Comparison of ENCODE assay signal across 8 mouse cellular contexts in genomic region chr11:95010141-95010739, GRCm38 (mm10). TPM values are rescaled to one million over a fixed set of nuclear protein-coding genes. Genes with fewer than 3 reads are reported as not detected.
A peak's percentile ranks its signal among the peaks of the same experiment; 100 is the strongest.
DNase-seq lines count a peak whose midpoint lies in the region; ATAC-seq and TF ChIP-seq lines count a peak whose summit lies in the region.

No protein-coding gene starts in this region.

- no peak overlapping the region for H3K27ac ChIP-seq in embryonic fibroblast, embryonic 13.5 days (ENCODE audit: insufficient read depth, low read length)
- H3K27ac ChIP-seq in limb, embryonic 10.5 days = peak overlapping the region; percentile 96
- peak overlapping the region; percentile 92 for H3K27ac ChIP-seq in neural tube, embryonic 11.5 days (ENCODE audit: low read depth, low read length)

- no peak for ATAC-seq in megakaryocyte, adult 5-6 weeks (ENCODE audit: poor library complexity, severe bottlenecking)
- no peak for ATAC-seq in neural tube, embryonic 11.5 days (ENCODE audit: insufficient read depth, low FRiP score, low TSS enrichment)

- no peaks in the 10 kb centered on the region for H3K27me3 ChIP-seq in megakaryocyte, embryonic 14.5 days (replicated peaks)
- no peaks in the 10 kb centered on the region for H3K27me3 ChIP-seq in limb, embryonic 10.5 days (ENCODE audit: low read depth, poor library complexity, severe bottlenecking)
- no peaks in the 10 kb centered on the region for H3K27me3 ChIP-seq in neural tube, embryonic 11.5 days (ENCODE audit: control insufficient read depth, insufficient read depth, low read length)

- H3K9me3 ChIP-seq in megakaryocyte, embryonic 14.5 days = no peaks in the 10 kb centered on the region
- no peaks in the 10 kb centered on the region for H3K9me3 ChIP-seq in limb, embryonic 10.5 days (replicated peaks)
- no peaks in the 10 kb centered on the region for H3K9me3 ChIP-seq in neural tube, embryonic 11.5 days (ENCODE audit: control insufficient read depth, low read length)

- peaks cover 57% of the 10 kb centered on the region for H3K36me3 ChIP-seq in megakaryocyte, embryonic 14.5 days (replicated peaks; ENCODE audit: low read length)
- peaks cover 39% of the 10 kb centered on the region for H3K36me3 ChIP-seq in limb, embryonic 10.5 days
- peaks cover 3% of the 10 kb centered on the region for H3K36me3 ChIP-seq in neural tube, embryonic 11.5 days (ENCODE audit: control insufficient read depth, insufficient read depth, low read length)

- under 1% methylated on average over 40 of the region's 40 CpGs for WGBS in limb, embryonic 10.5 days
- WGBS in neural tube, embryonic 11.5 days = 1% methylated on average over 30 of the region's 40 CpGs

- DNase-seq in adrenal gland, postnatal 10 days = peak; percentile 45
- no peak for DNase-seq in adrenal gland, adult 2 months
- peak; percentile 74 for DNase-seq in limb, embryonic 10.5 days (ENCODE audit: low spot score)
- DNase-seq in neural tube, embryonic 11.5 days (ENCODE audit: low spot score) = peak; percentile 52
- no peak for DNase-seq in c-Kit-positive CD71-positive TER-119-positive erythroid progenitor cells, embryonic 14.5 days (ENCODE audit: low spot score)

- peaks cover 81% of the 10 kb centered on the region for H3K4me1 ChIP-seq in megakaryocyte, embryonic 14.5 days
- peaks cover 4% of the 10 kb centered on the region; the same call in 1 of the 2 replicates for H3K4me1 ChIP-seq in embryonic fibroblast, embryonic 13.5 days (ENCODE audit: control insufficient read depth, insufficient read depth, low read length)
- H3K4me1 ChIP-seq in limb, embryonic 10.5 days = peaks cover 69% of the 10 kb centered on the region
- peaks cover 28% of the 10 kb centered on the region for H3K4me1 ChIP-seq in neural tube, embryonic 11.5 days (ENCODE audit: control insufficient read depth, insufficient read depth, low read length)

- peak overlapping the region; percentile 84 for H3K9ac ChIP-seq in neural tube, embryonic 11.5 days (ENCODE audit: low read length)

- H3K4me2 ChIP-seq in neural tube, embryonic 11.5 days (ENCODE audit: low read depth) = peak overlapping the region; percentile 58

- peak; percentile 33; the same call in 1 of the 2 replicates for TF ChIP-seq POLR2A in embryonic fibroblast, embryonic 13.5 days (IDR thresholded peaks at IDR 0.05; ENCODE audit: low read depth, low read length)

- TF ChIP-seq CTCF in embryonic fibroblast, embryonic 13.5 days (IDR thresholded peaks at IDR 0.05; ENCODE audit: borderline replicate concordance, insufficient read depth, low read length) = no peak

- peak overlapping the region; percentile 99 for H3K4me3 ChIP-seq in megakaryocyte, embryonic 14.5 days (replicated peaks)
- peak overlapping the region; percentile 32 for H3K4me3 ChIP-seq in embryonic fibroblast, embryonic 13.5 days (ENCODE audit: insufficient read depth, low read length)
- peak overlapping the region; percentile 81 for H3K4me3 ChIP-seq in limb, embryonic 10.5 days
- H3K4me3 ChIP-seq in neural tube, embryonic 11.5 days (ENCODE audit: low read depth, low read length) = peak overlapping the region; percentile 59

RNA-seq across cellular contexts. Expression of gene Samd14, which starts 0.6 kb away (rescaled TPM):
- total RNA-seq in adrenal gland, postnatal 10 days (2021) = 10 to 100 TPM in 1 of 2 experiments, 1 to 10 TPM in 1; 7.3 to 11.0 TPM
- total RNA-seq in adrenal gland, adult 2 months (2021) = 1 to 10 TPM; 2.5 to 4.5 TPM
- polyA plus RNA-seq in adrenal gland, adult 2 months (2012; rRNA removed) = 12.9 and 13.5 TPM in 2 replicates
- 775 and 2,394 TPM in 2 replicates for polyA plus RNA-seq in megakaryocyte, embryonic 14.5 days (2012; ENCODE audit: insufficient read depth, low replicate concordance)
- 0.74 and 1.0 TPM in 2 replicates for total RNA-seq in megakaryocyte, adult 5-6 weeks (2015)
- total RNA-seq in megakaryocyte, adult 5-6 weeks (2017) = 0.18 and 0.69 TPM in 2 replicates
- polyA plus RNA-seq in embryonic fibroblast, embryonic 13.5 days (2011; ENCODE audit: insufficient read length, low read depth, missing spikeins) = 11.6 and 14.2 TPM in 2 replicates
- 29.7 and 39.2 TPM in 2 replicates for polyA plus RNA-seq in limb, embryonic 10.5 days (2016; fragmentation: Nextera tagmentation; extraction: Ambion mirVana)
- polyA plus RNA-seq in neural tube, embryonic 11.5 days (2014; fragmentation: Nextera tagmentation; extraction: Ambion mirVana) = 53.1 and 56.2 TPM in 2 replicates

RNA-seq across cellular contexts. Expression of gene Ppp1r9b, which starts 19.4 kb away (rescaled TPM):
- total RNA-seq in adrenal gland, postnatal 10 days (2021) = 10 to 100 TPM; 83.3 to 96.2 TPM
- total RNA-seq in adrenal gland, adult 2 months (2021) = 100 to 1,000 TPM; 101 to 148 TPM
- polyA plus RNA-seq in adrenal gland, adult 2 months (2012; rRNA removed) = 61.6 and 64.6 TPM in 2 replicates
- 211 and 280 TPM in 2 replicates for polyA plus RNA-seq in megakaryocyte, embryonic 14.5 days (2012; ENCODE audit: insufficient read depth, low replicate concordance)
- 73.7 and 76.7 TPM in 2 replicates for total RNA-seq in megakaryocyte, adult 5-6 weeks (2015)
- 155 and 158 TPM in 2 replicates for total RNA-seq in megakaryocyte, adult 5-6 weeks (2017)
- 44.3 and 61.7 TPM in 2 replicates for polyA plus RNA-seq in embryonic fibroblast, embryonic 13.5 days (2011; ENCODE audit: insufficient read length, low read depth, missing spikeins)
- polyA plus RNA-seq in limb, embryonic 10.5 days (2016; fragmentation: Nextera tagmentation; extraction: Ambion mirVana) = 9.9 and 10.8 TPM in 2 replicates
- polyA plus RNA-seq in neural tube, embryonic 11.5 days (2014; fragmentation: Nextera tagmentation; extraction: Ambion mirVana) = 15.3 and 17.0 TPM in 2 replicates

RNA-seq across cellular contexts. Expression of gene Pdk2, which starts 30.9 kb away (rescaled TPM):
- total RNA-seq in adrenal gland, postnatal 10 days (2021) = 100 to 1,000 TPM; 144 to 199 TPM
- 100 to 1,000 TPM in 1 of 2 experiments, 10 to 100 TPM in 1; 92.9 to 112 TPM for total RNA-seq in adrenal gland, adult 2 months (2021)
- polyA plus RNA-seq in adrenal gland, adult 2 months (2012; rRNA removed) = 114 and 118 TPM in 2 replicates
- polyA plus RNA-seq in megakaryocyte, embryonic 14.5 days (2012; ENCODE audit: insufficient read depth, low replicate concordance) = 35.1 and 38.6 TPM in 2 replicates
- total RNA-seq in megakaryocyte, adult 5-6 weeks (2015) = 4.5 and 6.3 TPM in 2 replicates
- total RNA-seq in megakaryocyte, adult 5-6 weeks (2017) = 0.73 and 1.7 TPM in 2 replicates
- 8.6 and 10.0 TPM in 2 replicates for polyA plus RNA-seq in embryonic fibroblast, embryonic 13.5 days (2011; ENCODE audit: insufficient read length, low read depth, missing spikeins)
- polyA plus RNA-seq in limb, embryonic 10.5 days (2016; fragmentation: Nextera tagmentation; extraction: Ambion mirVana) = 9.8 and 21.2 TPM in 2 replicates
- 16.2 and 17.9 TPM in 2 replicates for polyA plus RNA-seq in neural tube, embryonic 11.5 days (2014; fragmentation: Nextera tagmentation; extraction: Ambion mirVana)

RNA-seq across cellular contexts. Expression of gene Sgca, which starts 34.1 kb away (rescaled TPM):
- total RNA-seq in adrenal gland, postnatal 10 days (2021) = 10 to 100 TPM in 1 of 2 experiments, 1 to 10 TPM in 1; 4.5 to 16.8 TPM
- total RNA-seq in adrenal gland, adult 2 months (2021) = not detected
- polyA plus RNA-seq in adrenal gland, adult 2 months (2012; rRNA removed) = 0.79 and 0.95 TPM in 2 replicates
- polyA plus RNA-seq in megakaryocyte, embryonic 14.5 days (2012; ENCODE audit: insufficient read depth, low replicate concordance) = 0.51 TPM in 1 of 2 replicates, not detected in the other
- total RNA-seq in megakaryocyte, adult 5-6 weeks (2015) = not detected in 2 replicates
- not detected in 2 replicates for total RNA-seq in megakaryocyte, adult 5-6 weeks (2017)
- polyA plus RNA-seq in embryonic fibroblast, embryonic 13.5 days (2011; ENCODE audit: insufficient read length, low read depth, missing spikeins) = not detected in 2 replicates
- polyA plus RNA-seq in limb, embryonic 10.5 days (2016; fragmentation: Nextera tagmentation; extraction: Ambion mirVana) = 0.23 TPM in 1 of 2 replicates, not detected in the other
- polyA plus RNA-seq in neural tube, embryonic 11.5 days (2014; fragmentation: Nextera tagmentation; extraction: Ambion mirVana) = 1.9 and 2.2 TPM in 2 replicates

RNA-seq across cellular contexts. Expression of gene Hils1, which starts 42.8 kb away (rescaled TPM):
- total RNA-seq in adrenal gland, postnatal 10 days (2021) = not detected
- not detected for total RNA-seq in adrenal gland, adult 2 months (2021)
- polyA plus RNA-seq in adrenal gland, adult 2 months (2012; rRNA removed) = not detected in 2 replicates
- polyA plus RNA-seq in megakaryocyte, embryonic 14.5 days (2012; ENCODE audit: insufficient read depth, low replicate concordance) = not detected in 2 replicates
- not detected in 2 replicates for total RNA-seq in megakaryocyte, adult 5-6 weeks (2015)
- not detected in 2 replicates for total RNA-seq in megakaryocyte, adult 5-6 weeks (2017)
- polyA plus RNA-seq in embryonic fibroblast, embryonic 13.5 days (2011; ENCODE audit: insufficient read length, low read depth, missing spikeins) = not detected in 2 replicates
- not detected in 2 replicates for polyA plus RNA-seq in limb, embryonic 10.5 days (2016; fragmentation: Nextera tagmentation; extraction: Ambion mirVana)
- polyA plus RNA-seq in neural tube, embryonic 11.5 days (2014; fragmentation: Nextera tagmentation; extraction: Ambion mirVana) = not detected in 2 replicates

Comparison
In these comparisons a context has a peak if more than half of its experiments do, and no peak if none do; other contexts are left out.
1. DNase-seq: peak in adrenal gland, postnatal 10 days (single experiment), limb, embryonic 10.5 days (single experiment) and neural tube, embryonic 11.5 days (single experiment); none in adrenal gland, adult 2 months (single experiment) and c-Kit-positive CD71-positive TER-119-positive erythroid progenitor cells, embryonic 14.5 days (single experiment).
2. H3K4me3 ChIP-seq: peak in every context shown above with its lines; median percentile 99 in megakaryocyte, embryonic 14.5 days; 81 in limb, embryonic 10.5 days; 59 in neural tube, embryonic 11.5 days; 32 in embryonic fibroblast, embryonic 13.5 days.
3. RNA of gene Samd14, which starts 0.6 kb away (polyA plus RNA-seq): 775 to 2,394 TPM in megakaryocyte, embryonic 14.5 days; 53.1 to 56.2 TPM in neural tube, embryonic 11.5 days, 29.7 to 39.2 TPM in limb, embryonic 10.5 days, 11.6 to 14.2 TPM in embryonic fibroblast, embryonic 13.5 days and 12.9 to 13.5 TPM in adrenal gland, adult 2 months; every median in the first group is over 10 times any median in the second.